Mouse (Mus musculus): ENCODE results near the gene Meis1. TPM values are rescaled to one million over a fixed set of nuclear protein-coding genes. Genes with fewer than 3 reads are reported as not detected.

Gene Meis1
- polyA plus RNA-seq, 1 experiment from 2014 or later, result 50.1 TPM

GRCm38 (mm10) chr11:18955969-18956368 lies 62.8 kb downstream of the Meis1 start:
- Histone ChIP-seq H3K4me1 (ENCODE audit: control insufficient read depth in 2 of 2, insufficient read depth in 2 of 2, low read length in 2 of 2) (peaks cover 27 to 66% of the 10 kb centered on the region in 2 experiments), H3K9ac (ENCODE audit: low read length) (no peak overlapping the region), H3K9me3 (ENCODE audit: control insufficient read depth, low read length) (no peaks in the 10 kb centered on the region), H3K4me2 (ENCODE audit: low read length) (no peak overlapping the region), H3K4me3 (ENCODE audit: control insufficient read depth in 1 of 2, insufficient read depth in 1 of 2, low read depth in 1 of 2, low read length in 2 of 2) (no peak overlapping the region), H3K36me3 (ENCODE audit: control insufficient read depth, insufficient read depth, low read length) (peaks cover 2% of the 10 kb centered on the region; the same call in 1 of the 2 replicates), H3K27ac (replicated peaks in 1 of 2; ENCODE audit: control insufficient read depth in 1 of 2, insufficient read depth in 1 of 2, low read depth in 2 of 2, low read length in 2 of 2) (peak overlapping the region in 1 of 2 experiments; percentile 94; a peak in 2 of 4 replicates), H3K27me3 (ENCODE audit: control insufficient read depth, insufficient read depth, low read length) (no peaks in the 10 kb centered on the region)
- no peak for ATAC-seq (ENCODE audit: insufficient number of reproducible peaks, insufficient read depth, low FRiP score, low read depth)
- WGBS, result 49% methylated on average over 7 of the region's 7 CpGs

DNA sequence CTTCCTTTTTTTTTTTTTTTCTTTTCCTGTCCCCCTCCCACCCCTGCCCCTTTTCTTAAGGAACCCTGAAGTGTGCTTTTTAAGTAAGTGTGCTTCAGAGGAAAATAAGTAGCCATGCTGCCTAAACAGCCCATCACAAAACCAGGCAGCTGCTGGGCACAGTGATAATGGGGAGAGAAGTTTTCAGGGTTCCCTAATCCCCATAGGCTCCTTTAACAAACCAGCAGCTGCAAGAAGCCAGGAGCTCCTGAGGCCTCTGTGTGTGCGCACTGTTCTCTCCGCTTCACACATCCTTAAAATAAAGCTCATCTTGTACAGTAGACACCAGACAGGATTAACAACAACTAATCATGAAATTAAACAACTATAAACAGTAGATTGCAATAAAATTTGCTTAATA lies 63.9 kb downstream of the Meis1 start:
- H3K9ac ChIP-seq (ENCODE audit: low read length), result no peak overlapping the region

GRCm38 (mm10) chr11:18953892-18954291 lies 64.9 kb downstream of the Meis1 start:
- peaks cover 33 to 68% of the 10 kb centered on the region in 2 experiments for H3K4me1 ChIP-seq (ENCODE audit: control insufficient read depth in 2 of 2, insufficient read depth in 2 of 2, low read length in 2 of 2)

More for the DNA sequence above, 63.9 kb downstream of the Meis1 start:
- Histone ChIP-seq H3K4me3 (ENCODE audit: control insufficient read depth in 1 of 2, insufficient read depth in 1 of 2, low read depth in 1 of 2, low read length in 2 of 2) (no peak overlapping the region), H3K36me3 (ENCODE audit: control insufficient read depth, insufficient read depth, low read length) (peaks cover 6% of the 10 kb centered on the region; the same call in 1 of the 2 replicates), H3K27ac (replicated peaks in 1 of 2; ENCODE audit: control insufficient read depth in 1 of 2, insufficient read depth in 1 of 2, low read depth in 2 of 2, low read length in 2 of 2) (no peak overlapping the region), H3K4me2 (ENCODE audit: low read length) (no peak overlapping the region), H3K4me1 (ENCODE audit: control insufficient read depth in 2 of 2, insufficient read depth in 2 of 2, low read length in 2 of 2) (peaks cover 32 to 67% of the 10 kb centered on the region in 2 experiments), H3K27me3 (ENCODE audit: control insufficient read depth, insufficient read depth, low read length) (no peaks in the 10 kb centered on the region), H3K9me3 (ENCODE audit: control insufficient read depth, low read length) (no peaks in the 10 kb centered on the region)
- ATAC-seq (ENCODE audit: insufficient number of reproducible peaks, insufficient read depth, low FRiP score, low read depth), result no peak
- WGBS, result 90% methylated on average over 2 of the region's 2 CpGs

GRCm38 (mm10) chr11:18948600-18949295 lies 70.0 kb downstream of the Meis1 start:
- Histone ChIP-seq H3K4me3 (ENCODE audit: control insufficient read depth in 1 of 2, insufficient read depth in 1 of 2, low read depth in 1 of 2, low read length in 2 of 2) (no peak overlapping the region), H3K9ac (ENCODE audit: low read length) (no peak overlapping the region), H3K27me3 (ENCODE audit: control insufficient read depth, insufficient read depth, low read length) (no peaks in the 10 kb centered on the region), H3K27ac (replicated peaks in 1 of 2; ENCODE audit: control insufficient read depth in 1 of 2, insufficient read depth in 1 of 2, low read depth in 2 of 2, low read length in 2 of 2) (peak overlapping the region in 1 of 2 experiments; percentile 58; a peak in 3 of 4 replicates), H3K36me3 (ENCODE audit: control insufficient read depth, insufficient read depth, low read length) (peaks cover 6% of the 10 kb centered on the region; the same call in 1 of the 2 replicates), H3K4me1 (ENCODE audit: control insufficient read depth in 2 of 2, insufficient read depth in 2 of 2, low read length in 2 of 2) (peaks cover 33 to 66% of the 10 kb centered on the region in 2 experiments), H3K4me2 (ENCODE audit: low read length) (no peak overlapping the region), H3K9me3 (ENCODE audit: control insufficient read depth, low read length) (no peaks in the 10 kb centered on the region)
- no peak for ATAC-seq (ENCODE audit: insufficient number of reproducible peaks, insufficient read depth, low FRiP score, low read depth)
- 50% methylated on average over 13 of the region's 13 CpGs for WGBS

More at GRCm38 (mm10) chr11:18953892-18954291, 64.9 kb downstream of the Meis1 start:
- Histone ChIP-seq H3K4me2 (ENCODE audit: low read length) (no peak overlapping the region), H3K27me3 (ENCODE audit: control insufficient read depth, insufficient read depth, low read length) (no peaks in the 10 kb centered on the region), H3K9ac (ENCODE audit: low read length) (no peak overlapping the region), H3K4me3 (ENCODE audit: control insufficient read depth in 1 of 2, insufficient read depth in 1 of 2, low read depth in 1 of 2, low read length in 2 of 2) (no peak overlapping the region), H3K9me3 (ENCODE audit: control insufficient read depth, low read length) (no peaks in the 10 kb centered on the region), H3K36me3 (ENCODE audit: control insufficient read depth, insufficient read depth, low read length) (peaks cover 6% of the 10 kb centered on the region; the same call in 1 of the 2 replicates), H3K27ac (replicated peaks in 1 of 2; ENCODE audit: control insufficient read depth in 1 of 2, insufficient read depth in 1 of 2, low read depth in 2 of 2, low read length in 2 of 2) (no peak overlapping the region)
- no peak for ATAC-seq (ENCODE audit: insufficient number of reproducible peaks, insufficient read depth, low FRiP score, low read depth)
- WGBS, result 89% methylated on average over 7 of the region's 7 CpGs

- ATAC-seq (ENCODE audit: insufficient number of reproducible peaks, insufficient read depth, low FRiP score, low read depth), result no peak
- H3K27ac ChIP-seq (replicated peaks in 1 of 2; ENCODE audit: control insufficient read depth in 1 of 2, insufficient read depth in 1 of 2, low read depth in 2 of 2, low read length in 2 of 2), result peak overlapping the region; percentile 10 to 80; a peak in 2 of 4 replicates
- H3K36me3 ChIP-seq (ENCODE audit: control insufficient read depth, insufficient read depth, low read length), result 0 out of 2 replicates have a peak, but pooled peaks cover 3% of the 10 kb centered on the region
- peaks cover 33 to 63% of the 10 kb centered on the region in 2 experiments for H3K4me1 ChIP-seq (ENCODE audit: control insufficient read depth in 2 of 2, insufficient read depth in 2 of 2, low read length in 2 of 2)
- H3K9me3 ChIP-seq (ENCODE audit: control insufficient read depth, low read length), result no peaks in the 10 kb centered on the region
- no peaks in the 10 kb centered on the region for H3K27me3 ChIP-seq (ENCODE audit: control insufficient read depth, insufficient read depth, low read length)
- H3K9ac ChIP-seq (ENCODE audit: low read length), result no peak overlapping the region
- no peak overlapping the region; the same call in 1 of the 2 replicates for H3K4me2 ChIP-seq (ENCODE audit: low read length)
- 13% methylated on average over 3 of the region's 3 CpGs for WGBS
- H3K4me3 ChIP-seq (ENCODE audit: control insufficient read depth in 1 of 2, insufficient read depth in 1 of 2, low read depth in 1 of 2, low read length in 2 of 2), result no peak overlapping the region
These were observed 71.4 kb downstream of the Meis1 start for GRCm38 (mm10) chr11:18947434-18947833.

GRCm38 (mm10) chr11:18945778-18946177 lies 73.0 kb downstream of the Meis1 start:
- Histone ChIP-seq H3K9me3 (ENCODE audit: control insufficient read depth, low read length) (no peaks in the 10 kb centered on the region), H3K27ac (replicated peaks in 1 of 2; ENCODE audit: control insufficient read depth in 1 of 2, insufficient read depth in 1 of 2, low read depth in 2 of 2, low read length in 2 of 2) (peak overlapping the region; percentile 72 to 80)
- whole genome bisulfite sequencing, result 35% methylated on average over 3 of the region's 3 CpGs

DNA sequence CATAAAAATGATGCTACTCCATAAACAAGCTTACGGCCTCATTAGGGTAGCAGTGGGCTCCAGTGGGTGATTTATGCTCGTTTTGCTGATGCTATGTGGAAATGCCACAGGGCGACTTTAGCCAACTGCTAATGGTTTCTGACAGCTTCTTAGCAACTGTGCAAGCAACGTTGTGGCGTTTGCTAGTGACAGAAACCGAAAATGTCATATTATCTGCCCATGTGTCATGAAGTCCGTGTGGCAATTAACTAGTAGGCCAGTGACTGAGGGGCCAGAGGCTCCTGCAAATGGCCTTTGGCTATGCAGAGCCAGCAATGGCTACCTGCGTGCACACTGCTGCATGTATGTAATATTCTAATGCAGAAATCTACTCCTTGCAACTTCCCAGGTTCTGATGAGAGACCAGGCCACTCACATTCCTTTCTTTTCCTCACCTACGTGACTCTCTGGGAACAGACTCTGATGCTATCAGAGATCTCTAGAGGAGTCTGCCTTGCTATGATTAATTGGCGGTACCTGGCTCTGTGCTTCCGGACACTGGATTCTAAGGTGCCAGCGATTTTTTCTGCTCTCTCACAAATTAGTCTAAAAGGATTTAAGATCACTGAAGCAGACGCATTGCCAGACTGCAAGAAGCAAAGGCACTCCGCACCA lies 73.7 kb downstream of the Meis1 start:
- 55% methylated on average over 14 of the region's 14 CpGs for WGBS
- Histone ChIP-seq H3K4me2 (ENCODE audit: low read length) (no peak overlapping the region), H3K9me3 (ENCODE audit: control insufficient read depth, low read length) (no peaks in the 10 kb centered on the region), H3K27me3 (ENCODE audit: control insufficient read depth, insufficient read depth, low read length) (no peaks in the 10 kb centered on the region), H3K4me1 (ENCODE audit: control insufficient read depth in 2 of 2, insufficient read depth in 2 of 2, low read length in 2 of 2) (peaks cover 32 to 67% of the 10 kb centered on the region in 2 experiments), H3K36me3 (ENCODE audit: control insufficient read depth, insufficient read depth, low read length) (peaks cover 1% of the 10 kb centered on the region; the same call in 1 of the 2 replicates), H3K27ac (replicated peaks in 1 of 2; ENCODE audit: control insufficient read depth in 1 of 2, insufficient read depth in 1 of 2, low read depth in 2 of 2, low read length in 2 of 2) (peak overlapping the region; percentile 72 to 80), H3K4me3 (ENCODE audit: control insufficient read depth in 1 of 2, insufficient read depth in 1 of 2, low read depth in 1 of 2, low read length in 2 of 2) (no peak overlapping the region), H3K9ac (ENCODE audit: low read length) (peak overlapping the region; percentile 34; the same call in 1 of the 2 replicates)
- ATAC-seq (ENCODE audit: insufficient number of reproducible peaks, insufficient read depth, low FRiP score, low read depth), result no peak

More at GRCm38 (mm10) chr11:18945778-18946177, 73.0 kb downstream of the Meis1 start:
- no peaks in the 10 kb centered on the region for H3K27me3 ChIP-seq (ENCODE audit: control insufficient read depth, insufficient read depth, low read length)
- H3K4me1 ChIP-seq (ENCODE audit: control insufficient read depth in 2 of 2, insufficient read depth in 2 of 2, low read length in 2 of 2), result peaks cover 35 to 72% of the 10 kb centered on the region in 2 experiments
- no peak overlapping the region for H3K4me2 ChIP-seq (ENCODE audit: low read length)
- ATAC-seq (ENCODE audit: insufficient number of reproducible peaks, insufficient read depth, low FRiP score, low read depth), result no peak
- H3K4me3 ChIP-seq (ENCODE audit: control insufficient read depth in 1 of 2, insufficient read depth in 1 of 2, low read depth in 1 of 2, low read length in 2 of 2), result no peak overlapping the region
- no peak overlapping the region for H3K9ac ChIP-seq (ENCODE audit: low read length)
- H3K36me3 ChIP-seq (ENCODE audit: control insufficient read depth, insufficient read depth, low read length), result peaks cover 3% of the 10 kb centered on the region; the same call in 1 of the 2 replicates

Data from heart, embryonic 14.5 days (tissue).